Mouse (Mus musculus) midbrain, embryonic 13.5 days (tissue): ENCODE results near the gene Fam83d. TPM values are rescaled to one million over a fixed set of nuclear protein-coding genes. Genes with fewer than 3 reads are reported as not detected.
A peak's percentile ranks its signal among the peaks of the same experiment; 100 is the strongest.

Experiments used
- ATAC-seq: fragments of 200-750 bp; cut with Nextera tagmentation; 2 replicates; pipeline ENCODE4 v1.8.0; 2017; ENCODE audit warnings: mild to moderate bottlenecking, moderate TSS enrichment, moderate library complexity
- H3K27ac ChIP-seq: fragments of 300-500 bp; sonication (generic); 2 replicates; pipeline ENCODE4 v1.5.1; 2015; ENCODE audit warnings: inconsistent platforms, mild to moderate bottlenecking, moderate library complexity
- H3K27me3 ChIP-seq: fragments of 300-500 bp; sonication (generic); 2 replicates; pipeline ENCODE4 v1.6.1; 2015; ENCODE audit warnings: mild to moderate bottlenecking, inconsistent platforms
- H3K36me3 ChIP-seq: fragments of 300-500 bp; sonication (generic); 2 replicates; pipeline ENCODE4 v1.6.1; 2015; ENCODE audit warnings: mild to moderate bottlenecking, inconsistent platforms
- H3K4me1 ChIP-seq: fragments of 300-500 bp; sonication (generic); replicated peaks from 2 replicates; pipeline ENCODE4 v1.6.1; 2015; ENCODE audit warnings: inconsistent platforms
- H3K4me2 ChIP-seq: fragments of 300-500 bp; sonication (generic); replicated peaks from 2 replicates; pipeline ENCODE4 v1.6.1; 2015; ENCODE audit warnings: moderate library complexity, mild to moderate bottlenecking, inconsistent platforms
- H3K4me3 ChIP-seq: fragments of 300-500 bp; sonication (generic); replicated peaks from 2 replicates; pipeline ENCODE4 v1.5.1; 2015; ENCODE audit warnings: mild to moderate bottlenecking, inconsistent platforms
- H3K9ac ChIP-seq: fragments of 300-500 bp; sonication (generic); replicated peaks from 2 replicates; pipeline ENCODE4 v1.6.1; 2015; ENCODE audit warnings: mild to moderate bottlenecking, inconsistent platforms
- H3K9me3 ChIP-seq: fragments of 300-500 bp; sonication (generic); 2 replicates; pipeline ENCODE4 v1.6.1; 2016; ENCODE audit warnings: mild to moderate bottlenecking, inconsistent platforms
- WGBS: fragments of 180-500 bp; shearing (Covaris S2); methylation state at CpG from one replicate; pipeline ENCODE4 v1.1.7; 2015; 5-methylcytosine and 5-hydroxymethylcytosine counted together
- polyA plus RNA-seq: library from polyadenylated mRNA; unstranded; fragments of >200 nt; fragmentation: Nextera tagmentation; extraction: Ambion mirVana; gene quantifications from 2 replicates; pipeline ENCODE4 v1.2.1, GENCODE M21; 2015

Gene Fam83d
- polyA plus RNA-seq, 1 experiment from 2014 or later, result 16.6 TPM

DNA sequence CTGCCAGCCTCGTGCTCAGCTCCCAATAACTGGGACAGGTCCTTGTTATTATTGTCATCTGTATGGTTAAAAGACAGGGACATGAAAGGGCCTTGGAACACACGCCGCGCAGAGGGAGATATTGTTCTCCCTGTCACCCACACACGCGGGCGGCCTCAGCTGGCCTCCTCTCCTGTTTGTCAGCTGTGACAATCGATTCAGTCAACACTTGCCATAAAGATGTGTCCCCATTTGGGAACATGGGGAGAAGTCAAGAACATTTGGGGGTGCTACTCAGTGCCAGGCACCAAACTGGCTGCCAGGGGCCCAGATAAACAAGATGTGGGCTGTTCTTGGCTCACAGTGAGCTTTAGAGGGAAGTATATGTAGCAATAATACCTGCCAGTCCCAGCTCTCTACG lies 18.5 kb upstream of the Fam83d start:
- ATAC-seq, result no peak
- no peak overlapping the region for H3K9ac ChIP-seq
- no peaks in the 10 kb centered on the region for H3K27me3 ChIP-seq
- H3K4me3 ChIP-seq, result no peak overlapping the region
- no peak overlapping the region for H3K4me2 ChIP-seq
- no peak overlapping the region for H3K27ac ChIP-seq
- WGBS, result 89% methylated on average over 9 of the region's 9 CpGs
- no peaks in the 10 kb centered on the region for H3K36me3 ChIP-seq
- H3K4me1 ChIP-seq, result no peaks in the 10 kb centered on the region
- H3K9me3 ChIP-seq, result no peaks in the 10 kb centered on the region

DNA sequence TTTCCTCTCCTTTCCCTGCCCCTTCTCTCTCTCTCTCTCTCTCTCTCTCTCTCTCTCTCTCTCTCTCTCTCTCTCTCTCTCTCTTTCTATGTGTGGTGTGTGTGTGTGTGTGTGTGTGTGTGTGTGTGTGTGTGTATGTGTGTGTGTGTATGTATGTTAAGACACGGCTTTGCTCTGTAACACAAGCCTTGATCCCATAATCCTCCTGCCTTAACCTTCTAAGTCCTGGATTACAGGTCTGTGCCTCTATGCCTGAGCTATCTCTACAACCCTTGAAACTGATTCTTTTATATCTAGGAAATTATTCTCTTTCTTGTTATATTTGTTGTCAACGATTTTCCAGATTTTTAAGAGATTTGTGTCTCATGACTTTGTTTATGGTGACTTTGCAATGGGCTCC lies 7.7 kb upstream of the Fam83d start:
- WGBS, result 76% methylated on average over 2 of the region's 2 CpGs
- no peak overlapping the region for H3K4me2 ChIP-seq
- ATAC-seq, result no peak
- no peaks in the 10 kb centered on the region for H3K9me3 ChIP-seq
- H3K27ac ChIP-seq, result no peak overlapping the region
- no peak overlapping the region for H3K4me3 ChIP-seq
- H3K36me3 ChIP-seq, result peaks cover 9% of the 10 kb centered on the region; the same call in 1 of the 2 replicates
- no peaks in the 10 kb centered on the region for H3K27me3 ChIP-seq
- H3K4me1 ChIP-seq, result no peaks in the 10 kb centered on the region
- no peak overlapping the region for H3K9ac ChIP-seq

DNA sequence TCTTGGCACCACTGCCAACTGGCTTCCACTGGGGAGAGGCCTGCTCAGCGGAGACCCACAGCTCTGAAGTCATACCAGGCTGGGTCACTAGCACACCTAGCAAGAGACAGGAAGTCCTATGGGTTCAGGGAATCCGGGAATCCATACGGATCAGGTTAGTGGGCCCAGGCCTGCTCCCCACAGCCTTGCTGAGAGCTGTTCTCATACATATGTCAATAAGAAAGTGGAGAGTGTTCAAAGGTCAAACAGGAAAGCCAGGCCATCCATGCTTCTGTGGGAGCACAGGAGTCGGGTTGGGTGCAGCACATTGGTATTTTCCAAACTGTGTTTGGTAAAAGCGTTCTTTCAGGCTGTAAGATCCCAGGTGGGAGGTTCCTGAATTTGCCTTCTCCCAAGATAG lies 5.6 kb upstream of the Fam83d start:
- no peak for ATAC-seq
- H3K4me2 ChIP-seq, result no peak overlapping the region
- H3K4me1 ChIP-seq, result peaks cover 1% of the 10 kb centered on the region
- 87% methylated on average over 5 of the region's 5 CpGs for whole genome bisulfite sequencing
- H3K9me3 ChIP-seq, result no peaks in the 10 kb centered on the region
- no peak overlapping the region for H3K4me3 ChIP-seq
- 0 out of 2 replicates have a peak, but pooled peaks cover under 1% of the 10 kb centered on the region for H3K36me3 ChIP-seq
- H3K27me3 ChIP-seq, result no peaks in the 10 kb centered on the region
- no peak overlapping the region for H3K9ac ChIP-seq
- H3K27ac ChIP-seq, result no peak overlapping the region

DNA sequence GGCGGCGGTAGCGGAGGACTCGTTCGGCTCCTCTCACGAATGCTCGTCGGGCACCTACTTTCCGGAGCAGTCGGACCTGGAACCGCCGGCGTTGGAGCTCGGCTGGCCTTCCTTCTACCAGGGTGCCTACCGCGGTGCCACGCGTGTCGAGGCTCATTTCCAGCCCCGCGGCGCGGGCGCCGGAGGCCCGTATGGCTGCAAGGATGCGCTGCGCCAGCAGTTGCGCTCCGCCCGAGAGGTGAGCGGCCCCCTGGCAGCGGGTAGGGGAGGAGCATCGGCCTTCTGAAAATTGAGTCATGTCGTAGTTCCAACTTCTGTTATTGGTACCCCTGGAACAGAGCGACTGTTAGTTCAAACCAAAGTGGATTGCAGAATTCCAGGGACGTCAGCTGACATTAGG lies 457 bp downstream of the Fam83d start:
- H3K4me2 ChIP-seq, result peak overlapping the region; percentile 97
- no peaks in the 10 kb centered on the region for H3K9me3 ChIP-seq
- H3K4me1 ChIP-seq, result peaks cover 50% of the 10 kb centered on the region
- H3K27me3 ChIP-seq, result no peaks in the 10 kb centered on the region
- 0 out of 2 replicates have a peak overlapping the region, but pooled peaks have one; percentile 47 for H3K27ac ChIP-seq
- no peak for ATAC-seq
- peak overlapping the region; percentile 73 for H3K9ac ChIP-seq
- under 1% methylated on average over 37 of the region's 37 CpGs for WGBS
- H3K36me3 ChIP-seq, result no peaks in the 10 kb centered on the region
- H3K4me3 ChIP-seq, result peak overlapping the region; percentile 62

DNA sequence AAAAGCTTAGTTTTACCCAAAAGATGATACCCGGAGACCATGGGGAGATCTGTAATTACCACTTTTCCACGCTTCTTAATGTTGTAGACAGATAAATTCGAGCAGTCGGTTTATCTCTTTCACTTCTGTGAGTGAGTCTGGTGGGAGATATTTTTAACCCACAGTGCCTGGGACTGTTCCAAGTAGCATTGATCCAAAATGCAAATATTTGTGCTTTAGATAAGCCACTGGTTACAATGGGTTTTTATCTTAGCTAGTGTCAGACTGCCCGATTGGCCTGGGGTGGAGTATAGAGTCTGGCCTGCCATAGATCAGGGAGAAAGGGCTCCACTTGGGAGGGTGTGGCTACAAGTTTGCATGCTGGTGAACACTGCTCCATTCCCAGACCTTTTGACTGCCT lies 878 bp downstream of the Fam83d start:
- no peak overlapping the region for H3K27ac ChIP-seq
- ATAC-seq, result no peak
- WGBS, result 4% methylated on average over 5 of the region's 5 CpGs
- no peaks in the 10 kb centered on the region for H3K9me3 ChIP-seq
- no peaks in the 10 kb centered on the region for H3K27me3 ChIP-seq
- H3K4me2 ChIP-seq, result peak overlapping the region; percentile 97
- no peaks in the 10 kb centered on the region for H3K36me3 ChIP-seq
- H3K4me1 ChIP-seq, result peaks cover 50% of the 10 kb centered on the region
- H3K4me3 ChIP-seq, result peak overlapping the region; percentile 62
- H3K9ac ChIP-seq, result peak overlapping the region; percentile 73

DNA sequence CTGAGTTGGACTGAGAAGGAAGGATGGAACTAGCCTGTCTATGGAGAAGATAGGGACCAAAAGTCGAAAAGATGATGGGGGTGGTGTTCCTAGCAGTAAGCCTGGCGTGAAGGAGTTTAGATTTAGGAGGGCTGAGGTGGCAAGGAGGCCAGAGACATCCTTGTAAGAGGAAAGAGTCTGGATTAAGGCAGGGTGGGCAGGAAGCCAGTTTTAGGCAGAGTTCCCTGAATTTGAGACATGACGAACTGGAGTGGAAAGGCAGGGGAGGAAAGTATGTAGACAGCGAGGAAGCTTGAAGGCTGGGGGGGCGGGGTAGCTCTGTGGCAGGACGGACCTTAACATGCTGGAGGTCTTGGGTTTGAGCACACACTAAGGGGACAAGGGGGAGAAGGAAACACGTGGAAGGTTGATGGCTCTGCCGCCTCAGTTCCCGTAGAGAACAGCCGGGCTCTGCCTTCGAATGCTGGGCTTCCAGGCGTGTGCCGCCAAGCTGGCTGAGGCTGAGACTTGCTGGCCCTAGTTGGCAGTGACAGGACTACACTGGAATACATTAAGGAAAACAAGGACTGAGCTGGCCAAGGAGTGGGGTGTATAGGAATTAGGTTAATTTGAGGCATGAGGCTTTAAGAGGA lies 2.3 kb downstream of the Fam83d start:
- no peak for ATAC-seq
- 42% methylated on average over 13 of the region's 13 CpGs for WGBS
- no peak overlapping the region for H3K27ac ChIP-seq
- no peaks in the 10 kb centered on the region for H3K9me3 ChIP-seq
- H3K36me3 ChIP-seq, result no peaks in the 10 kb centered on the region
- H3K4me2 ChIP-seq, result peak overlapping the region; percentile 97
- peaks cover 53% of the 10 kb centered on the region for H3K4me1 ChIP-seq
- peak overlapping the region; percentile 73; the same call in 1 of the 2 replicates for H3K9ac ChIP-seq
- no peaks in the 10 kb centered on the region for H3K27me3 ChIP-seq
- H3K4me3 ChIP-seq, result peak overlapping the region; percentile 62

DNA sequence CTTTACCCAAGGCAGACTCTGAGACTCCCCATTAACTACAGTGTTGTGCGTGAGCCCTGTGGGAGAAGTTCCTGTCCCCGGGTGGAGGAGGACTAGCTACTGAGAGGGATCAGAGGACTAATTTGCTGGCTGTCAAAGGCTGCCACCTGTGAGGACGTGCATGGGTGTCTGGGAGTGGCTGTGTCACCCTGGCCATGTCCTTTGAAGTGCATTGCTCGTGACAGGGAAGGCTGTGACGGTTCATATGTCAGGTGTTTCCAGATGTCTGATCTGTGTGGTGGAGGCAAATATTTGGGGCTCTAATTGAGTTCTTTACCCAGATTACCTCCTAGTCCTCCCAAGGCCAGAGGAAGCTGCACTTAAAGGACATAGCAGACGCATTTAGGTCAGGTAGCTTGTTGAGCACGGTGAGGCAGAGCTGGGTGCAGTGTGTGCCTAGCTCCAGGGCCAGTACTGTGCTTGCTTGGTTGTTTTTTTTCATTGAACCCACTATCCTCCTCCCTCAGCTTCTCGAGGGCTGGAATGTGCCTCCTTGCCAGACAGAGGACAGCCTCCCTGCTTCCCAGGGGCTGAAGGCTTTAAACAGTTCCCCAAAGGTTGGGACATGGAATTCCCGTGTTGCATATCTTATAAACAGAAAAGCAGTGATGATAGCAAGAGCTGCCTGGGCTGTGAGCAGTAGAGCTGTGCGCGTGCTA lies 3.3 kb downstream of the Fam83d start:
- Histone ChIP-seq H3K4me2 (peak overlapping the region; percentile 97), H3K9me3 (no peaks in the 10 kb centered on the region), H3K4me3 (no peak overlapping the region), H3K27me3 (no peaks in the 10 kb centered on the region), H3K4me1 (peaks cover 53% of the 10 kb centered on the region), H3K9ac (no peak overlapping the region), H3K27ac (no peak overlapping the region), H3K36me3 (no peaks in the 10 kb centered on the region)
- ATAC-seq, result no peak
- WGBS, result 60% methylated on average over 11 of the region's 11 CpGs

DNA sequence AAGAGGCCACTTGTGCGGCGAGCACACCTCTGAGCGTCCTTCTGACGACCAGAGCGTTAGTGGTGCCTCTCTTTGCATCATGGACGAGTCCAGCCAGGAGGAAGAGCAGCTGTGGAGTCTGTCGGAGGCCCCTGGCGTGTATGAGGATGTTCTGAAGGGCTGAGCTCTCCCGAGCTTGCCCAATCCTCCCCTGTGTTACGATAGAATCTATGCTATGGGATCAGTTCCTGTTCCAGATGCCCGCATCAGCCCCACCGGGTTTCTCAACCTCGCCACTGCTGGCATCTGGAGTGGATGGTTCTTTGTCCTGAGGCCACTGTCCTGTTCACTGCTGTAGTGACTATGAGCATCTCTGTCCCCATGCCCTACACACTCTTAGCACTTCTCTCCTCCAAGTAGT lies 4.9 kb downstream of the Fam83d start:
- H3K36me3 ChIP-seq, result no peaks in the 10 kb centered on the region
- ATAC-seq, result no peak
- H3K27me3 ChIP-seq, result no peaks in the 10 kb centered on the region
- H3K27ac ChIP-seq, result no peak overlapping the region
- H3K4me1 ChIP-seq, result peaks cover 48% of the 10 kb centered on the region
- H3K4me3 ChIP-seq, result no peak overlapping the region
- no peak overlapping the region for H3K4me2 ChIP-seq
- H3K9me3 ChIP-seq, result no peaks in the 10 kb centered on the region
- H3K9ac ChIP-seq, result no peak overlapping the region
- 87% methylated on average over 13 of the region's 13 CpGs for WGBS

DNA sequence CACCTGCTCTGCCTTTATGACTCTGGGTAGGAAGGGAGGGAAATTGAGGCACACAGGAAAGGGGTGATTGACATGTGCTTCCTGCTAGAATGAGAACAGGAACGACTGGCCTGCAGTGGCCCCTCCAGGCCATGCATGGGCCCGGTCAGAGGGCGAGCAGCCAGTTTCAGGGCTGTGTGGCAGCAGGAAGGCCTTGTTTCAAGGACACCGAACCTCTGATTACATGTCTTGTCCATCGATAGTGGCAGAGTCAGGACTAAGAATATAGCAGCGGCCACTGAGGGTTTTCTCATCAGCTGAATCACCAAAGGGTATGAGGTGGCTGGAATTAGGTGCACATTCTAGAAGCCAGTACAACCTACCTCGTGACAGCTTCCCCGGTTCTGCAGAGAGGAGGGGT lies 7.0 kb downstream of the Fam83d start:
- no peak for ATAC-seq
- 89% methylated on average over 8 of the region's 8 CpGs for WGBS

DNA sequence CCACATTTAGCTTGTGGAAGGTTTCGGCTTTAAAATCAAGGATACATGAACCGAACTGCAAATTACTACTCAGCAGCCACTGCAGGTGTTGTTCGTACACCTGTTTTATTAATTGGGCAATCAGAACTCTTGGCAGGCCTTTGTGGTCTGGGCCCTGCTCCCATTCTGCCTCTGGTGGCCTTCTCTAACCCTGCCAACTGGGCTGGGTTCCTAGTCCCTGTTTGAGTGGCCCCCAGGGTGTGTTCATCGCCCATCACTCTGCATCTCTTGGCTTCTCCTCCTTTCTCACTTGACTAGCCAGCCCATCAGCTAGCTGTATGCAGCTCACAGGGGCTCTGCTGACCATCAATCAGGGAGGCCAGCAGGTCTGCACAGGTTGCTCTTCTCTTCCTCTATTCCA lies 8.8 kb downstream of the Fam83d start:
- no peak overlapping the region for H3K4me2 ChIP-seq
- no peak for ATAC-seq
- H3K9me3 ChIP-seq, result no peaks in the 10 kb centered on the region
- H3K27ac ChIP-seq, result no peak overlapping the region
- H3K4me1 ChIP-seq, result 0 out of 2 replicates have a peak, but pooled peaks cover 17% of the 10 kb centered on the region
- no peak overlapping the region for H3K4me3 ChIP-seq
- no peaks in the 10 kb centered on the region for H3K27me3 ChIP-seq
- 0 out of 2 replicates have a peak, but pooled peaks cover 4% of the 10 kb centered on the region for H3K36me3 ChIP-seq
- H3K9ac ChIP-seq, result no peak overlapping the region
- WGBS, result 95% methylated on average over 4 of the region's 4 CpGs

More for the DNA sequence above, 7.0 kb downstream of the Fam83d start:
- peaks cover 35% of the 10 kb centered on the region for H3K4me1 ChIP-seq
- H3K36me3 ChIP-seq, result no peaks in the 10 kb centered on the region
- no peaks in the 10 kb centered on the region for H3K27me3 ChIP-seq
- no peak overlapping the region for H3K4me3 ChIP-seq
- no peak overlapping the region for H3K4me2 ChIP-seq
- H3K9ac ChIP-seq, result no peak overlapping the region
- H3K9me3 ChIP-seq, result no peaks in the 10 kb centered on the region
- no peak overlapping the region for H3K27ac ChIP-seq

DNA sequence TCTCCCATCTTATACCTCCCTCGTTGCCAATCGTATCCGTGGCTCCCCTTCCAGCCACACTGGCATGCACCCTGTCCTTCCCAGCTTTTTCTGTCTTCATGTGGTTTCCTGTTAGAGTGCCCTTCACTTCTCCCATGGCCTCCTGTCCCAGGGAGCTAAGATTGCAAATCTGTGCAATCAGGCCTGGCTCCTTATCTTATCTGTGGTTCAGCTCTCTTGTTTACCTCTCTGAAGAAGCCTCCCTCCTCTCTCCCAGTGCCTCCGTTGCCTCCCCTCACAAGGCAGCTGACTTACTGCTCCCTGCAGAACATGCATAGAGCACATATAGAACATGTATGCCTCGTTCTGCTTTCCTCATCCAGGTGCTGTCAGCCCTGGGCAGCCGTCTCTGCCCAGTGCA lies 9.6 kb downstream of the Fam83d start:
- Histone ChIP-seq H3K4me1 (0 out of 2 replicates have a peak, but pooled peaks cover 10% of the 10 kb centered on the region), H3K9ac (no peak overlapping the region), H3K9me3 (no peaks in the 10 kb centered on the region), H3K27me3 (no peaks in the 10 kb centered on the region), H3K4me3 (no peak overlapping the region), H3K36me3 (0 out of 2 replicates have a peak, but pooled peaks cover 4% of the 10 kb centered on the region), H3K27ac (no peak overlapping the region), H3K4me2 (no peak overlapping the region)
- WGBS, result 81% methylated on average over 6 of the region's 6 CpGs
- ATAC-seq, result no peak

DNA sequence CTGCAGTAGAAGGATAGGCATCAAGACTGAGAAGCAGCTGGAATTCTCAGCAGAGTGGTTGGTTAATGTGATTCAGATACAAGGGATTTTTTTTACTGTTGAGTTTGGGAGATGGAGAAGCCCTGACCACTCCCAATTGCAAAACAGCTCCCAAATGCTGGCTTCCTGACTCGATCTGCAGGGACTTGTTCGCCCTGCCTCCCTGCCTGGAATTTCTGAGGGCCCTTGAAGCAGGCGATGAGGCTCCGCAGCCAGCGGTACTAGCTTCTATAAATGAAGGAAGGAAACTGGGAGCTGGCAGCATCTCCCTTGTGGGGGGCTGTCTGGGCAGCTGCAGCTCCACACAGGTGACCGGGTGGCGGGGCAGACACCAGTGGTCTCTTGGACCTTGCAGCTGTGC lies 10.5 kb downstream of the Fam83d start:
- no peak overlapping the region for H3K27ac ChIP-seq
- no peak overlapping the region for H3K9ac ChIP-seq
- 0 out of 2 replicates have a peak, but pooled peaks cover 7% of the 10 kb centered on the region for H3K4me1 ChIP-seq
- H3K36me3 ChIP-seq, result peaks cover 8% of the 10 kb centered on the region
- no peak overlapping the region for H3K4me3 ChIP-seq
- no peaks in the 10 kb centered on the region for H3K9me3 ChIP-seq
- H3K27me3 ChIP-seq, result no peaks in the 10 kb centered on the region
- WGBS, result 84% methylated on average over 7 of the region's 7 CpGs
- H3K4me2 ChIP-seq, result no peak overlapping the region
- ATAC-seq, result no peak
